Mouse (Mus musculus) urinary bladder, postnatal 25 days (tissue): Measurements from ENCODE around the gene Mmp14.
A peak's percentile ranks its signal among the peaks of the same experiment; 100 is the strongest.

ENCODE experiments used
- DNase-seq: peaks from one replicate; pipeline ENCODE4 v3.0.0; 2022; ENCODE audit warnings: low spot score

Mmp14 gene

GRCm38 (mm10) chr14:54475941-54476844 is 44.8 kb downstream of the Mmp14 start, which contains the start of gene Rem2:
TSS of gene Rem2 (plus strand) at chr14:54476100.
- DNase-seq = peak; percentile 25

GRCm38 (mm10) chr14:54477172-54477909 is 45.9 kb downstream of the Mmp14 start:
- no peak for DNase-seq

GRCm38 (mm10) chr14:54479451-54479920 is 48.1 kb downstream of the Mmp14 start:
- DNase-seq = no peak

- DNase-seq = no peak
These were observed 49.3 kb downstream of the Mmp14 start for GRCm38 (mm10) chr14:54480673-54481072.

GRCm38 (mm10) chr14:54481402-54481801 is 50.0 kb downstream of the Mmp14 start:
- no peak for DNase-seq

- peak; percentile 23 for DNase-seq
These were observed 51.1 kb downstream of the Mmp14 start for GRCm38 (mm10) chr14:54482498-54482897.

- no peak for DNase-seq
These were observed 54.5 kb downstream of the Mmp14 start for GRCm38 (mm10) chr14:54485899-54486298.

GRCm38 (mm10) chr14:54487732-54488131 is 56.3 kb downstream of the Mmp14 start:
- DNase-seq = no peak

- no peak for DNase-seq
These were observed 56.9 kb downstream of the Mmp14 start for GRCm38 (mm10) chr14:54488350-54488749.

GRCm38 (mm10) chr14:54492345-54493131 is 61.1 kb downstream of the Mmp14 start:
- DNase-seq = no peak

- no peak for DNase-seq
These were observed 61.8 kb downstream of the Mmp14 start for GRCm38 (mm10) chr14:54493236-54493635.

- DNase-seq = peak; percentile 57
These were observed 62.8 kb downstream of the Mmp14 start for GRCm38 (mm10) chr14:54494234-54494633.
